Comparison of ENCODE assay signal across 26 mouse cellular contexts in the genomic region with DNA sequence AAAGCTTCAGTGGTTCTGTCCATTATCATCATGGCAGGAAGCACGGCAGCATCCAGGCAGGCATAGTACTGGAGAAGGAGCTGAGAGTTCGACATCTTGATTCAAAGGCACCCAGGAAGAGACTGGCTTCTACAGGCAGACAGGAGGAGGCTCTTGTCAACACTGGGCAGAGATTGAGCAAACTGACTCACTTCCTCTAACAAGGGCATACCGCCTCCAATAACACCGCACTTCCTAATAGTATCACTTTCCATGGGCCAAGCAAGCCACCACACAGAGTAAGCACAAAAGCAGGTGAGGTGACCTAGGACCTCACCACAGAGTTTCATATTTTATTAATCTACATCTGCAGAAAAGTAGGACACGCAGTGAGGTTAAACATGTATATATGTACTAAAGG.
"Had no signal": no experiment of that assay in that cellular context is flagged by ENCODE, and none has a peak within 500 bp of the region (broad histone marks: within the 10 kb centered on the region; RNA-seq: fewer than 3 reads in every experiment).

No protein-coding gene starts in this region.

- H3K4me3 ChIP-seq: gastrocnemius, adult 2 months; heart, embryonic 10.5 days; heart, embryonic 12.5 days; hindbrain, embryonic 13.5 days; hindbrain, embryonic 15.5 days; kidney, embryonic 15.5 days; left cerebral cortex, adult 2 months; limb, embryonic 13.5 days; limb, embryonic 15.5 days; liver, embryonic 12.5 days had no signal

- DNase-seq: gastrocnemius, adult 2 months; gastrocnemius, postnatal 10 days; gastrocnemius, postnatal 25 days; heart, adult 18-20 months; heart, postnatal 10 days; heart, postnatal 4 days; kidney, adult 11 months; kidney, adult 2 months; kidney, adult 9 months; kidney, postnatal 14 days; kidney, postnatal 36 days; layer of hippocampus, adult 9-11 months; layer of hippocampus, postnatal 36 days; left cerebral cortex, postnatal 4 days had no signal

- H3K4me1 ChIP-seq: heart, embryonic 10.5 days; heart, embryonic 12.5 days; hindbrain, embryonic 13.5 days; hindbrain, embryonic 15.5 days; kidney, embryonic 15.5 days; limb, embryonic 13.5 days; limb, embryonic 15.5 days; liver, embryonic 12.5 days had no signal

- H3K27me3 ChIP-seq: heart, embryonic 12.5 days; hindbrain, embryonic 13.5 days; hindbrain, embryonic 15.5 days; kidney, embryonic 15.5 days; limb, embryonic 13.5 days; limb, embryonic 15.5 days; liver, embryonic 12.5 days had no signal

- H3K36me3 ChIP-seq: heart, embryonic 10.5 days; heart, embryonic 12.5 days; hindbrain, embryonic 13.5 days; hindbrain, embryonic 15.5 days; kidney, embryonic 15.5 days; limb, embryonic 13.5 days; limb, embryonic 15.5 days; liver, embryonic 12.5 days had no signal

- H3K27ac ChIP-seq: gastrocnemius, adult 2 months; heart, embryonic 10.5 days; hindbrain, embryonic 13.5 days; hindbrain, embryonic 15.5 days; hindbrain, postnatal 0 days; kidney, embryonic 15.5 days; kidney, postnatal 0 days; left cerebral cortex, adult 2 months; limb, embryonic 13.5 days; limb, embryonic 15.5 days; liver, embryonic 12.5 days had no signal

- ATAC-seq: hindbrain, postnatal 0 days; intestine, embryonic 16.5 days; liver, embryonic 12.5 days had no signal
